Mouse (Mus musculus) gastrocnemius, postnatal 25 days (tissue): Measurements from ENCODE around the gene H2-DMb1. TPM values are rescaled to one million over a fixed set of nuclear protein-coding genes. Genes with fewer than 3 reads are reported as not detected.
"Not testable (repeated sequence)": the region's sequence is repeated elsewhere in the genome, so short reads cannot be mapped to it uniquely, and the experiment has no call there.

Source experiments
- DNase-seq: peaks from one replicate; pipeline ENCODE4 v3.0.0; 2022
- total RNA-seq, 2 experiments: library from RNA; stranded (reverse); gene quantifications; 1 replicate in 1 of 2; 2 replicates in 1 of 2; pipeline ENCODE4 v1.2.3; 2021

Gene H2-DMb1
- total RNA-seq, 2 experiments from 2014 or later = 0.43 to 1.2 TPM

GRCm38 (mm10) chr17:34143461-34143860 is 9.4 kb upstream of the H2-DMb1 start:
- DNase-seq = no peak

GRCm38 (mm10) chr17:34144221-34144620 is 8.7 kb upstream of the H2-DMb1 start:
- DNase-seq = not testable (repeated sequence)

GRCm38 (mm10) chr17:34144960-34145371 is 7.9 kb upstream of the H2-DMb1 start:
- DNase-seq = no peak

GRCm38 (mm10) chr17:34155534-34155933 is 2.7 kb downstream of the H2-DMb1 start:
- DNase-seq = no peak

GRCm38 (mm10) chr17:34164202-34164895 is 11.5 kb downstream of the H2-DMb1 start:
- no peak for DNase-seq

- no peak for DNase-seq
Observed at GRCm38 (mm10) chr17:34165033-34165730, 12.3 kb downstream of the H2-DMb1 start.

GRCm38 (mm10) chr17:34169279-34169678 is 16.4 kb downstream of the H2-DMb1 start:
- no peak for DNase-seq

GRCm38 (mm10) chr17:34170487-34170876 is 17.6 kb downstream of the H2-DMb1 start:
- DNase-seq = no peak

GRCm38 (mm10) chr17:34170877-34171498 is 18.1 kb downstream of the H2-DMb1 start:
- DNase-seq = peak; percentile 38

- no peak for DNase-seq
Observed at GRCm38 (mm10) chr17:34172528-34172927, 19.7 kb downstream of the H2-DMb1 start.

GRCm38 (mm10) chr17:34174075-34174474 is 21.2 kb downstream of the H2-DMb1 start:
- no peak for DNase-seq

GRCm38 (mm10) chr17:34177179-34177578 is 24.3 kb downstream of the H2-DMb1 start:
- no peak for DNase-seq

GRCm38 (mm10) chr17:34179019-34179418 is 26.1 kb downstream of the H2-DMb1 start:
- no peak for DNase-seq

- no peak for DNase-seq
Observed at GRCm38 (mm10) chr17:34179913-34180859, 27.3 kb downstream of the H2-DMb1 start.

- no peak for DNase-seq
Observed at GRCm38 (mm10) chr17:34183564-34184219, 30.8 kb downstream of the H2-DMb1 start.

GRCm38 (mm10) chr17:34185526-34185925 is 32.7 kb downstream of the H2-DMb1 start:
- DNase-seq = no peak

GRCm38 (mm10) chr17:34186885-34187260 is 34.0 kb downstream of the H2-DMb1 start:
- DNase-seq = no peak

GRCm38 (mm10) chr17:34187261-34187916 is 34.5 kb downstream of the H2-DMb1 start, which contains the start of the genes Tap1 and Psmb9:
TSS of gene Tap1 (plus strand) at chr17:34187553.
TSS of gene Psmb9 (minus strand) at chr17:34187764.
- peak; percentile 92 for DNase-seq

- no peak for DNase-seq
Observed at GRCm38 (mm10) chr17:34188010-34188409, 35.1 kb downstream of the H2-DMb1 start.

GRCm38 (mm10) chr17:34188986-34189385 is 36.1 kb downstream of the H2-DMb1 start:
- DNase-seq = no peak

- DNase-seq = no peak
Observed at GRCm38 (mm10) chr17:34192852-34193251, 40.0 kb downstream of the H2-DMb1 start.
